Mouse (Mus musculus) lung, postnatal 25 days (tissue): ENCODE measurements at regions not wholly inside any gene's neighbourhood (a gene's known extent, or its start where the extent isn't known, plus 50 kb on each side); places are given as distances from the start of the nearest gene placed in this dataset.

Source experiments
- DNase-seq: peaks from one replicate; pipeline ENCODE4 v3.0.0; 2022; ENCODE audit warnings: low spot score

DNA sequence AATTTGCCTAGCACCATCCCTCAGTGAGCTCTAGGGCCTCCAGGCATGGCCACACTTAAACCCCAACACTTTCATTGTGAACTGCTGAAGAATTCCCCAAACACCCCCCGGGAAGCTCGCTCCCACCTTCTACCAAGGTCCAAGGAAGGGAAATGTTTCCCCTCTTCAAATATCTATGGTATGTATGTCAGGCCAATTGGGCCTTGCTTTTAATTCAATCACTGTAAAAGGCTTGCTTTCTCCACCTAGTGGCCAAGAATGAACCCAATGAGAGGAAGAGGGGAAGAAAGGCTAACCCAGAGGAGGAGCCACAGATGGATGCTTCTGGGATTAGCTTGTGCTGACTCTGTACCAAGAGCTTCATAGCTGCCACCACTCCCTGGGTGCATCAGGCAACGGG is 336.3 kb upstream of the Tgfbr2 start:
- DNase-seq, result peak; percentile 7

DNA sequence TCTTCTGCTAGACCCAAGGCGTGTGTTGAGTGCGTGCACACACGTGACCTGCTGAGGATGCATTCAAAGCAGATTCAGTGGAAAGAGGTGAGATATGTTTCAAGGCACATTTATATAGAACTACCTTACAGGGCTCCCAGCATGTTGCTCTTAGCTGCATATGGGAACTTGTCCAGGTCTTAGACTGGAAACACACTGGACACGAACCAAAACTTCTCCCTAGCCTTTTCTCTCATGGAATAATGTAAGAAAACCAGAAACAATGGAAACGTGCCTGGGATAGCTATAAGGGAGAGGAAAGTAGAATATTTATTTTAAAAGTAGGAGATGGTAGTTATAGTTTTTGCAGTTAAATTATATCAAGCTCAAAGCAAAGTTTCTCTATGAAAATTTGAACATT is 332.6 kb upstream of the Tgfbr2 start:
- no peak for DNase-seq

- DNase-seq, result no peak
Measured at GRCm38 (mm10) chr9:116502831-116503230, 327.7 kb upstream of the Tgfbr2 start.

GRCm38 (mm10) chr9:116500951-116501350 is 325.8 kb upstream of the Tgfbr2 start:
- no peak for DNase-seq

DNA sequence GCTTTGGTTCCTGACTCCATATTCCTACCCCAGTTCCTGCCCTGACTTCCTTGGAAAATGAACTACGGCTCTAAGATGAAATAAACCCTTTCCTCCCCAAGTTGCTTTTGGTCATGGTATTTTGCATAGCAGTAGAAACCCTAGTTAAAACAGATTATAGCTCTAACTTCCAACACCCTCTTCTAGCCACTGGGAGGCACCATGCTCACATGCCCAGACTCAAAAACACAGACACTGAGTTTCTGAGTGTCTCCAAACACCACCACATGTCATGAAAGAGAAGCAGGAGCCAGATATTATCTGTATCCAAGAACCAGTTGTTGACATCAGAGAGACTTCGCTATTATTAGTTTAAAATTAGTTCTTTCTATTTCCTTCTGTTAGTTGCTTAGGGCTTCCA is 316.1 kb upstream of the Tgfbr2 start:
- no peak for DNase-seq

GRCm38 (mm10) chr9:116489787-116490186 is 314.6 kb upstream of the Tgfbr2 start:
- peak; percentile 5 for DNase-seq

GRCm38 (mm10) chr9:116489273-116489672 is 314.1 kb upstream of the Tgfbr2 start:
- no peak for DNase-seq

- no peak for DNase-seq
Measured at GRCm38 (mm10) chr9:116477309-116477708, 302.1 kb upstream of the Tgfbr2 start.

- DNase-seq, result no peak
Measured at GRCm38 (mm10) chr9:116475206-116475955, 300.2 kb upstream of the Tgfbr2 start.

- DNase-seq, result no peak
Measured at GRCm38 (mm10) chr9:116472855-116473254, 297.7 kb upstream of the Tgfbr2 start.

GRCm38 (mm10) chr9:116468569-116469250 is 293.6 kb upstream of the Tgfbr2 start:
- no peak for DNase-seq

DNA sequence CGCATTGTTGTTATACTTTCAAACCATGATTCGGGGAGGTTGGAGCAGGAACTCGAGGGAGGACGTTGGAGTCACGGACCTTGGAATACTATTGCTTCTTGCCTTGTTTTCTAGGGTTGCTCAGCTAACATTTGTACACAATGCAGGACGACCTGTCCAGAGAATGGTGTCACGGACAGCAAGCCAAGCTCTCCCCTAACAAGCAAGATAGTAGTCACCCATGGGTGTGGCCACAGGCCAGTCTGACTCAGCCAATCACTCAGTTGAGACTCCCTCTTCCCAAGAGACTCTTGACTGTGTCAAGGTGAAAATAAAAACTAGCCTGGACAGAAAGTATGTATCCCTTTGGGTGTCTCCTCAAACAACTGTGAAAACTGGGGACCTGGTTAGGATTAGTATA is 291.2 kb upstream of the Tgfbr2 start:
- no peak for DNase-seq

DNA sequence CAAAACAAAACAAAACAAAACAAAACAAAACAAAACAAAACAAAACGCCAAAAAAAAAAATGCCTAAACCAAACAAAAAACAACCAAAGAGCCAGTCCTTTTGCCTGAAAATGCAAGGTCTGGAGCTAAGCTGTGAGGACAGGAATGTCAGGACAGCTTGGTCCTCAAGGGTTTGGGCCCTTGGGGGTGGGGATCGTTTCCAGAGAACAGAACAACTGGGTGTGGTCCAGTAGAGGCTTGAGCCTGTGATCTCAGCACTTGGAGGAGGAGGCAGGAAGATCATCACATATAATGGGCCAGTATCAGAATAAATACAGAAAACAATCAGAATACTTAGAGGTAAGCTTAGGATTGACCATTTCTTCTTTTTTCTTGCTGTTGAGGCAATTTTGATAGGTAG is 289.5 kb upstream of the Tgfbr2 start:
- no peak for DNase-seq

DNA sequence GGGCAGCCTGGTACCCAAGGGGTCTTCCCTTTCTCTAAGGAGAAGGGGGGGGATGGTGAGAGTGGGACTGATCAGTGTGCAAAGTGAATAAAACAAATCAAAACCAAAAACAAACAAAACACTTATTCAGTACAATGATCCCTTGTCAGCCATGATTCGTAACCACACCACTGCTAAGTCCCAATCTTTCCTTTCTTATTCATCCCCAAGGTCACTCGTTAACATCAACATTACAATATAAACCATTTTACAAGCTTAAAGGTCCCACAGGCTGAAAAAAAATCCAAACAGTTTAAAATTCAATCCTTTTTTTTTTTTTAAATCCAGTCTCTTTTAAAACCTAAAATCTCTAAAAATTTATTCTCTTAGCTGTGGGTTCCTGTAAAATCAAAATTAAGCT is 287.1 kb upstream of the Tgfbr2 start:
- no peak for DNase-seq

GRCm38 (mm10) chr9:116460022-116460421 is 284.9 kb upstream of the Tgfbr2 start:
- DNase-seq, result no peak

DNA sequence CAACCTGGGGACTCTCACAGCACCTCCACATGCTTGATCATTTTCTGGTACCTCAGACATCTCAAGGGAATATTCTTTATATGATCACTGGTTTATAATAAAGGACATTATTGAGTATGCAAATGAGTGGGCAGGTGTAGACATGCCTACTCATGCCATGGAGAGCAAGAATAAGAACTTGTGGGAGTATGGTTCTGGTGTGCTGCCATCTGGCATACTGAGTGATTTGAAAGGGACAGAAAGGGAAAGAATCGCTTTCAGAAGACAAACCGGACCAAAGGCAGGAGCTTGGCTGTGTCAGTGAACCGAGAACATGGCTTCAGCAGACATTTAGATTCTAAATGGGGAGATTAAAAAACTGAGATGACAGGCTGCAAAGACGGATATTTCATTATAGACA is 276.9 kb upstream of the Tgfbr2 start:
- no peak for DNase-seq

GRCm38 (mm10) chr9:116450829-116451228 is 275.7 kb upstream of the Tgfbr2 start:
- DNase-seq, result no peak

GRCm38 (mm10) chr9:116447734-116448133 is 272.6 kb upstream of the Tgfbr2 start:
- no peak for DNase-seq

- no peak for DNase-seq
Measured at GRCm38 (mm10) chr9:116438580-116438979, 263.4 kb upstream of the Tgfbr2 start.

DNA sequence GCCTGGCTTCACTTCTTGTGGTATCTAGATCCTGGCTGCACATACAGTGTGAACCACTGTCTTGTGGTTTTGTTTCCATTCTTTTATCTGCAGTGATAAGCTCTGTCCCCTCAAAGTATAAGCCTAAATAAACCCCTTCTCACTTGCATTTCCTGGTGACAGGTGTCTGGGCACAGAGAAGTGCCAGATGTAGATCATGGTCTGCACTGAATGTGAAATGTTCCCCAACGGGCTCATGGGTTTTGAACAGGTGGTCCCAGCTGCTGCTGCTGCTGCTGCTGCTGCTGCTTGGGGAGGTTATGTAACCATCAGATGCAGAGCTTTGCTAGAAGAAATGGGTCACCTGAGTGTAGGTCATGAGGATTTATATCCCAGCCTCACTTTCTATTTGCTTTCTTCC is 259.3 kb upstream of the Tgfbr2 start:
- DNase-seq, result no peak

DNA sequence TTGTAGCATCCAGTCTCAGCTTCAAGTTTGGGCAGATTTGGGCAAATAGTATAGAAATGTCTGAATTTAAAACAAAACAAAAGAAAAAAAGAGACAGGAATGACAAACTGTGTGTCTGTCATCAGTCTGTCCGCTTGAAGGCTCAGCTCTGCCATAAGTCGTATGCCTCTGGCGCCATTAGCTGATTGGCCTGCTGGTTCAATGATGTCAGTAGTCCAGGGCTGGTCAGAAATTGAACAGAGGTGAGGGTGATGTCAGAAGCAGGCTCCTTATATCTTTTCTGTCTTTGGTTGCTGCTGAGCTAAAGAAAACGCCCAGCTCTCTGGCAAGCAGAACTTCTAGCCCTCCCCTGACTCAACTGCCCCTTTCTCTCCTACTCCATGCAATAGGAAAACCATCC is 253.9 kb upstream of the Tgfbr2 start:
- no peak for DNase-seq

- DNase-seq, result no peak
Measured at GRCm38 (mm10) chr9:116428475-116428874, 253.3 kb upstream of the Tgfbr2 start.

- no peak for DNase-seq
Measured at GRCm38 (mm10) chr9:116427278-116427677, 252.1 kb upstream of the Tgfbr2 start.
